Mouse (Mus musculus) erythroblast, embryonic 14.5 days (primary cell): Measurements from ENCODE around the gene Tmem240.

Experiments used
- GATA1 ChIP-seq: IDR thresholded peaks from 2 replicates; pipeline ENCODE4 v1.6.1; 2012; ENCODE audit warnings: low read length, inconsistent platforms, mixed read lengths
- TAL1 ChIP-seq: IDR thresholded peaks from 3 replicates; pipeline ENCODE4 v1.6.1; 2012; ENCODE audit warnings: low read length, inconsistent platforms, mixed read lengths

GRCm38 (mm10) chr4:155788300-155788699 lies 53.7 kb downstream of the Tmem240 start:
- peak; percentile 40; the same call in 1 of the 3 replicates for TF ChIP-seq TAL1
- no peak for TF ChIP-seq GATA1
